Mouse (Mus musculus) lung, postnatal 0 days (tissue): Measurements from ENCODE around the gene Igsf8. TPM values are rescaled to one million over a fixed set of nuclear protein-coding genes. Genes with fewer than 3 reads are reported as not detected.

ENCODE experiments used
- ATAC-seq: fragments of 200-750 bp; cut with Nextera tagmentation; 2 replicates; pipeline ENCODE4 v1.8.0; 2017; ENCODE audit warnings: moderate library complexity
- DNase-seq: peaks from one replicate; pipeline ENCODE4 v3.0.0-alpha.2; 2016; ENCODE audit warnings: low spot score
- H3K27ac ChIP-seq: fragments of 300-500 bp; sonication (generic); 2 replicates; pipeline ENCODE4 v1.5.1; 2014; ENCODE audit warnings: antibody characterized with exemption, mild to moderate bottlenecking, low read length, mixed read lengths
- H3K27me3 ChIP-seq: fragments of 300-500 bp; sonication (generic); replicated peaks from 2 replicates; pipeline ENCODE4 v1.6.1; 2014; ENCODE audit warnings: low read length, mixed read lengths; ENCODE audit not compliant: insufficient read depth
- H3K36me3 ChIP-seq: fragments of 300-500 bp; sonication (generic); 2 replicates; pipeline ENCODE4 v1.6.1; 2014; ENCODE audit warnings: low read length, mixed read lengths; ENCODE audit not compliant: insufficient read depth
- H3K4me1 ChIP-seq: fragments of 300-500 bp; sonication (generic); 2 replicates; pipeline ENCODE4 v1.6.1; 2014; ENCODE audit warnings: antibody characterized with exemption, low read depth, low read length, mixed read lengths; ENCODE audit not compliant: insufficient read depth
- H3K4me2 ChIP-seq: fragments of 300-500 bp; sonication (generic); replicated peaks from 2 replicates; pipeline ENCODE4 v1.6.1; 2014; ENCODE audit warnings: low read depth, mild to moderate bottlenecking, low read length, moderate library complexity, mixed read lengths
- H3K4me3 ChIP-seq: fragments of 300-500 bp; sonication (generic); 2 replicates; pipeline ENCODE4 v1.5.1; 2014; ENCODE audit warnings: low read depth, low read length
- H3K9ac ChIP-seq: fragments of 300-500 bp; sonication (generic); replicated peaks from 2 replicates; pipeline ENCODE4 v1.6.1; 2014; ENCODE audit warnings: low read depth, mild to moderate bottlenecking
- H3K9me3 ChIP-seq: fragments of 300-500 bp; sonication (generic); 2 replicates; pipeline ENCODE4 v1.6.1; 2016; ENCODE audit warnings: low read length, mixed read lengths
- CTCF ChIP-seq: IDR thresholded peaks from 2 replicates; pipeline ENCODE4 v1.5.1; 2016; ENCODE audit warnings: antibody characterized with exemption, mild to moderate bottlenecking
- EP300 ChIP-seq: IDR thresholded peaks from 2 replicates; pipeline ENCODE4 v1.6.1; 2016; ENCODE audit warnings: antibody characterized with exemption, mild to moderate bottlenecking, control low read depth
- WGBS: fragments of 180-500 bp; shearing (Covaris S2); extraction: QIAGEN DNeasy Blood & Tissue Kit; methylation state at CpG from one replicate; pipeline ENCODE4 v1.1.7; 2014; 5-methylcytosine and 5-hydroxymethylcytosine counted together
- polyA plus RNA-seq: library from polyadenylated mRNA; unstranded; fragments of >200 nt; fragmentation: Nextera tagmentation; extraction: Ambion mirVana; gene quantifications from 2 replicates; pipeline ENCODE4 v1.2.1, GENCODE M21; 2015

Gene Igsf8
- 30.0 and 32.4 TPM in 2 replicates for polyA plus RNA-seq

GRCm38 (mm10) chr1:172261477-172262078 is at the start of gene Igsf8:
Gene Igsf8, plus strand, starts transcription at chr1:172261641.
- Histone ChIP-seq H3K9me3 (no peaks in the 10 kb centered on the region), H3K36me3 (no peaks in the 10 kb centered on the region), H3K4me2 (no peak within 1 kb of the TSS), H3K27me3 (no peaks in the 10 kb centered on the region), H3K4me3 (no peak within 1 kb of the TSS), H3K27ac (no peak within 1 kb of the TSS), H3K4me1 (no peaks in the 10 kb centered on the region), H3K9ac (no peak within 1 kb of the TSS)
- no peak for ATAC-seq
- TF ChIP-seq CTCF, result no peak
- no peak for TF ChIP-seq EP300
- no peak for DNase-seq
- 71% methylated on average over 8 of the region's 8 CpGs for WGBS

- Histone ChIP-seq H3K27ac (no peak overlapping the region), H3K36me3 (no peaks in the 10 kb centered on the region)
Observed at GRCm38 (mm10) chr1:172212776-172213175, 48.7 kb upstream of the Igsf8 start.

GRCm38 (mm10) chr1:172213771-172214170 is 47.7 kb upstream of the Igsf8 start:
- Histone ChIP-seq H3K36me3 (no peaks in the 10 kb centered on the region), H3K27me3 (no peaks in the 10 kb centered on the region), H3K4me2 (no peak overlapping the region), H3K4me3 (no peak overlapping the region), H3K9me3 (no peaks in the 10 kb centered on the region), H3K9ac (no peak overlapping the region), H3K27ac (no peak overlapping the region), H3K4me1 (no peaks in the 10 kb centered on the region; the same call in 1 of the 2 replicates)
- no peak for TF ChIP-seq CTCF
- no peak for TF ChIP-seq EP300
- ATAC-seq (no peak), DNase-seq (no peak)
- 56% methylated on average over 4 of the region's 4 CpGs for WGBS

More at GRCm38 (mm10) chr1:172212776-172213175, 48.7 kb upstream of the Igsf8 start:
- Histone ChIP-seq H3K4me1 (no peaks in the 10 kb centered on the region; the same call in 1 of the 2 replicates), H3K4me2 (no peak overlapping the region), H3K9ac (no peak overlapping the region), H3K27me3 (no peaks in the 10 kb centered on the region), H3K9me3 (no peaks in the 10 kb centered on the region), H3K4me3 (no peak overlapping the region)
- no peak for TF ChIP-seq CTCF
- no peak for TF ChIP-seq EP300
- WGBS, result 36% methylated on average over 5 of the region's 5 CpGs
- ATAC-seq (no peak), DNase-seq (no peak)

- ATAC-seq, result peak; percentile 15; the same call in 1 of the 2 replicates
- Histone ChIP-seq H3K9ac (no peak overlapping the region), H3K4me1 (no peaks in the 10 kb centered on the region; the same call in 1 of the 2 replicates), H3K9me3 (no peaks in the 10 kb centered on the region), H3K27ac (no peak overlapping the region), H3K4me3 (no peak overlapping the region), H3K36me3 (no peaks in the 10 kb centered on the region), H3K4me2 (no peak overlapping the region), H3K27me3 (no peaks in the 10 kb centered on the region)
- 32% methylated on average over 3 of the region's 3 CpGs for WGBS
- no peak for TF ChIP-seq CTCF
- no peak for TF ChIP-seq EP300
- DNase-seq, result peak; percentile 49
Observed at GRCm38 (mm10) chr1:172214748-172215147, 46.7 kb upstream of the Igsf8 start.

GRCm38 (mm10) chr1:172217148-172217547 is 44.3 kb upstream of the Igsf8 start:
- ATAC-seq (peak; percentile 81), DNase-seq (peak; percentile 96)
- TF ChIP-seq EP300 (peak; percentile 84), CTCF (peak; percentile 97)
- no peaks in the 10 kb centered on the region for H3K36me3 ChIP-seq
- 0% methylated on average over 5 of the region's 5 CpGs for WGBS
- no peaks in the 10 kb centered on the region for H3K27me3 ChIP-seq
- no peaks in the 10 kb centered on the region for H3K9me3 ChIP-seq
- peaks cover 4% of the 10 kb centered on the region; the same call in 1 of the 2 replicates for H3K4me1 ChIP-seq
- H3K27ac ChIP-seq, result peak overlapping the region; percentile 71
- H3K4me3 ChIP-seq, result no peak overlapping the region
- peak overlapping the region; percentile 25; the same call in 1 of the 2 replicates for H3K4me2 ChIP-seq
- no peak overlapping the region for H3K9ac ChIP-seq

GRCm38 (mm10) chr1:172218164-172218910 is 43.1 kb upstream of the Igsf8 start:
- H3K27me3 ChIP-seq, result no peaks in the 10 kb centered on the region
- H3K4me1 ChIP-seq, result peaks cover 4% of the 10 kb centered on the region; the same call in 1 of the 2 replicates
- H3K27ac ChIP-seq, result no peak overlapping the region
- H3K4me3 ChIP-seq, result no peak overlapping the region
- no peak for DNase-seq
- no peaks in the 10 kb centered on the region for H3K9me3 ChIP-seq
- ATAC-seq, result no peak
- H3K4me2 ChIP-seq, result no peak overlapping the region
- TF ChIP-seq EP300, result no peak
- TF ChIP-seq CTCF, result no peak
- H3K36me3 ChIP-seq, result no peaks in the 10 kb centered on the region
- 57% methylated on average over 15 of the region's 15 CpGs for WGBS
- no peak overlapping the region for H3K9ac ChIP-seq
